Mouse (Mus musculus) ovary, postnatal 10 days (tissue): Measurements from ENCODE around the gene Cdkl4.

Source experiments
- DNase-seq: peaks from one replicate; pipeline ENCODE4 v3.0.0; 2022; ENCODE audit warnings: low spot score

Gene Cdkl4

GRCm38 (mm10) chr17:80479295-80480030 lies 98.2 kb downstream of the Cdkl4 start:
- DNase-seq, result peak; percentile 46

DNA sequence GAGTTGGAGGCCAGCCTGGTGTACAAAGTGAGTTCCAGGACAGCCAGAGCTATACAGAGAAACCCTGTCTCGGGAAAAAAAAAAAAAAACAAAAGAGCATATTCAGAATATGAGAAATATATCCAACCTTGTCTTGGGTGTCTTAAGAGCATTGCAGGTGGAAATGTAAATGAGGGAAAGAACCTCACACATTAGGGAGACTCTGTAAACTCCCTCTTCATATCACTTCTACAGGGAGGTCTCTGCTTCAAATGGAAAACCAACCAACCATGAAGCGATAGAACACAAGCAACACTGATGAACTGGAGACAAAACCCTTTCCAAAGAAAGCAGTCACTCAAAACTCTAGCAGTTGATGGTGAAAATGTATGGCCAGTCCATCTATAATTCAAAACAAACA lies 99.9 kb downstream of the Cdkl4 start:
- DNase-seq, result no peak

DNA sequence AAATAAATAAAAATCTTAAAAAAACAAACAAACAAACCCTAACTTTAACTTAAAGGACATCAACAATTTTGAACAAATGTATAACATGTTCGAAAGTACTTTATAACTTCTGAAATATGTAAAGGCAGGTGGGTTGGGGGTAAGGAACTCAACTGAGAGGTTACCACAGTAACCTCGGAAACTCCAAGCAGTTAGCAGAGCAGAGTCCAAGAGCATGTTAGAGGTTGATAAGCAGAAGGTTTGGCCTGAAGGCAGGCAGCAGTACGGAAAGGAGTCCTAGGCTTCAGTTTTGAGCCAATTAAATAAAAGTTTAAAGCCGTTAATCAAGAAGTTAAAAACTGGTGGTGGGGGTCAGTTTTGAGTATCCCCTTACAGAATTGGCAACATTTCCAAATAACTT lies 101.1 kb downstream of the Cdkl4 start:
- DNase-seq, result no peak
